Mouse (Mus musculus) erythroblast, embryonic 14.5 days (primary cell): ENCODE results near the gene Fam83e.

Experiments
- GATA1 ChIP-seq: IDR thresholded peaks from 2 replicates; pipeline ENCODE4 v1.6.1; 2012; ENCODE audit warnings: low read length, inconsistent platforms, mixed read lengths
- TAL1 ChIP-seq: IDR thresholded peaks from 3 replicates; pipeline ENCODE4 v1.6.1; 2012; ENCODE audit warnings: low read length, inconsistent platforms, mixed read lengths

GRCm38 (mm10) chr7:45717918-45718297 is 3.1 kb upstream of the Fam83e start, which contains the start of gene Sphk2:
- TF ChIP-seq TAL1 (no peak), GATA1 (no peak)
